Mouse (Mus musculus): ENCODE results near the gene Klf3.

Klf3 gene

DNA sequence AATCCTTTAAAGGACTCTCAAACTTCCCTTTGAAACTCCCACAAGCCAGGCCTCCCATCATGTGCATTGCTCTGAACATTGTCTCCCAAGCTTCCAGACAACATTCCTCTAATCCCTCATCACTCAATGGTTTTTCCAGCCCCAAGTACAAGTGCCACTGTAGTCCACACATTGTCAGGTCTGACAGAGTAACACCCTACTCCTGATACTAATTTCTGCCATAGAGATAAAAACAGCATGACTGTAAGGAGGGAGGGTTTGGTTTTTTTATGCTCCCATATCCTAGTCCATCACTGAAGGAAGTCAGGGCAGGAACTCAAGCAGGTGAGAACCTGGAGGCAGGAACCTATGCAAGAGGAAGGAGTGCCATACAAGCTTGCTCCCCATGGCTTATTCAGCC lies 30.2 kb downstream of the Klf3 start:
- DNase-seq (ENCODE audit: inconsistent age in 2 of 2, low spot score in 1 of 2): no peak

DNA sequence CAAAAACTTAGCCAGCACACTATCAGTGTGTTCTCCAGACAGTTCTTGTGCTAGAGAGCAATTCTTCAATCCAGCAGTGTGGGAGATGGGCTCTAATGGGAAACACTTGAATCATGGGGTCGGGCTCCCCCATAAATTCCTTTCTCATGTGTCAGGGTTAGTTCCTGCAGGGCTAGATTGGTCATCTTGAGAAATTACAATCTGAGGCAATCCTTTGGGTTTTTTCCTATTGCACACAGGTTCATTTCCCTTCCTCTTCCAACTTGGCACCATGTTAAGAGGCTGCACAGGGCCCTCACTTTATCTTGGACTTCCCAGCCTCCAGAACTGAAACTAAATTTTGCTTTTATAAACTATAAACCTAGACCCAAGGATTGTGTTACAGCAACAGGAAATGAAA lies 31.0 kb downstream of the Klf3 start:
- DNase-seq (ENCODE audit: inconsistent age in 2 of 2, low spot score in 1 of 2): no peak

DNA sequence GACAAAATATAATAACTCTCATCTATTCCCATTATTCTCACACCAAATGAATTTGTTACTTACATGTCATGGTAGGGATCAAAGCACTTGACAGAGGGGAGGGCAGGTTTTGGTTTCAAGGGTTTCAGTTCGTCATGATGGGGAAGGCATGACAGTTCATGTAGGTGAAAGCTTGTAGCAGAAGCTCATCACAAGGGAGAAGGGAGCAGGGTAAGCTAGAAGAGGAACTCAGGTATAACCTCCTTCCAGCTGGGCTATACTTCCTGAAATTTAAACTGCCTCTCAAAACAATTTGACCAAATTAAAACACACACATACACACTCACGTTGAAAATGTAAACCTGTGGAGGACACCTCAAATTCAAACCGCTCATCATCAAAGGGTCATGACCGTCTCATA lies 32.1 kb downstream of the Klf3 start:
- no peak for DNase-seq (ENCODE audit: inconsistent age in 2 of 2, low spot score in 1 of 2)

DNA sequence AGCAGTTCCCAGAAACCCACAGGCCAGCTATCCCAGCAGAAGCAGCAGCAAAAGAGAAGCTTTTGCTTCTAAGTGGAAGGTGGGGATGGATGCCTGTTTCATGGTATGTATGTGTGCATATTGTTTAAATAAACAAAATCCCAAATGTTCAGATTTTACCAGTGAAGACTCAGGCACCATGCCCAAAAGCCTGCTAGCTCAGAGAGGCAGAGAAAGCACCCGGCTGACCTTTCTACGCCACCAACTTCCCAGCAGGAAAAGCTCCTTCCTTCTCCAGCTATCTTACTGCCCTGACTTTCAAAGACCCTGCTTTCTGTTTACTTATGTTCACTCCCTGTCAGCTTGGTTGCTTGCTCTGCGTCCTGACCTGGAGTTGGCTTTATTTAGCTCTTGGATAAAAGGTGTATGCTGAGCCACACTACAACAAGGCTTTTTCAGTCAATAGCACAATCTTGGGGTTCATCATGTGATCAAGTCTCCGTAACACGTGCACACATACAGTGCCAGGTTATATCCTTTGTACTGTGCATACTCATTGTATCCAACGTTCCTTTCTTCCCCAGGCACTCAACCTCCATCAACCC lies 35.9 kb downstream of the Klf3 start:
- no peak for DNase-seq (ENCODE audit: inconsistent age in 2 of 2, low spot score in 1 of 2)

DNA sequence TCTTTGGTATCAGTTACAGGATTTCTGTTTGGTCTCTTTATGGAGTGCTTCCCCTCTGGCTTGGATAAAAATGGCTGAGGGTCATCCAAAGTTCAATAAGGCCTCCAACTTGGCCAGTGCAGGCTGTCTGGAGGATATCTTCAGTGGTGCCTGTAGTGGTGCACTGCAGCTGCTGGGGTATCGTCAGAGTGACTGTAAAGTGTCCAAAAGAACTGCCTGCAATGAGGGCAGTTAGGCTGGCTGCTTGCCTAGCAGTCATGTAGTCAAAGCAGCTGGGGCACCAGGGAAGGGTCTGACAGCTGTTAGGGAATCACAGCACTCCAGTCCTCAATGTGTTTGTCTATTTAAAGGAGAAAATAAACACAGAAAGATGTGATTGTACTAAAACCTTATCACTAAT lies 36.9 kb downstream of the Klf3 start:
- no peak for DNase-seq (ENCODE audit: inconsistent age in 2 of 2, low spot score in 1 of 2)

DNA sequence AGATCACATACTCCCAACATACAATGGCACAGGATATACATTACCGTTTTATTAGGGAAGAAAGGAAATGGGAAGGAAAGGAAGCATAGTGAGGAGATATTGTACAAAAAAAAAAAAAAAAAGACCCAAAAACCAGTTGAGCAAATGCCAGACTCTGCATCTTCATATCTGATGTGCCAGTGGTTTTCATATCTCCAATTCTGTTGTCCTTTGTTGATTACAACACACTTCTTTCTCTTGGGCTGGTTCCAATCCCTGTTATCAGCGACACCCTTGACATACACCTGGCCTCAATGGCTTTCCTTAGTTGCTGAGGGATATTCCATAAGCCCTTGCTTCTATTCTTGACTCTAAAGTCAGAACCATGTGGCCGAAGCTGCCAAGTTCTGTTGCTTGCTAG lies 41.4 kb downstream of the Klf3 start:
- no peak for DNase-seq (ENCODE audit: inconsistent age in 2 of 2, low spot score in 1 of 2)

DNA sequence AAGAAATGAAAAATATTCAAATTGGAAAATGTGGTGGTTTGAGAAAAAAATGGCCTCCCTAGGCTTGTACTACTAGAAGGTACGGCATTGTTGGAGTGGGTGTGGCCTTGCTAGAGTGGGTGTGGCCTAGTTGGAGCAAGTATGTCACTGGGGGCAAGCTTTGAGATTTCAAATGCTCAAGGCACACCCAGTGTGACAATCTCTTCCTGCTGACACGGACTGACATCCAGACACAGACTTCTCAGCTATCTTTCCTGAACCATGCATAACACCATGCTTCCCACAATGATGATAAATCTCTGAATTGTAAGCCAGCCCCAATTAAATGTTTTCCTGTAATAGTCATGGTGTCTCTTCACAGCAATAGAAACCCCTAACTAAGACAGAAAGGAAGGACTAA lies 44.1 kb downstream of the Klf3 start:
- DNase-seq (ENCODE audit: inconsistent age in 2 of 2, low spot score in 1 of 2): no peak

DNA sequence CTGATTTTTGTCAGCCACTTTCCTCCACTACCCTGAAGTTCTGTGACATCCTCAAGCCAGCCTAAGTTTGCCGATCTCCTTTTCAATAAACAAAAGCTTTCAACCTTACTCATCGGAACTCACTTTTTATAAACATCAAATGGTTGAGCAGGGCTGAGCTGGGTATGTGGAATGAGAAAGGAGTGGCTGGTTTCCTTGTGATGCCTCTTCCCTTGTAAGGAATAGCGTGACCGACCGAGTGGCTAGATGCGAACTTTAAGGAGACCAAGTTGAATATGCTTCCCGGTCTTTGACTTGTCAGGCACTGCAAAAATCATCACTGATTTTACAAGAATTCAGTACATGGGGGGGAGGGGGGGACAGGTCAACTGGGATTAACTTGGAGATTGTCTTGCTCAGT lies 46.7 kb downstream of the Klf3 start:
- no peak for DNase-seq (ENCODE audit: inconsistent age in 2 of 2, low spot score in 1 of 2)

DNA sequence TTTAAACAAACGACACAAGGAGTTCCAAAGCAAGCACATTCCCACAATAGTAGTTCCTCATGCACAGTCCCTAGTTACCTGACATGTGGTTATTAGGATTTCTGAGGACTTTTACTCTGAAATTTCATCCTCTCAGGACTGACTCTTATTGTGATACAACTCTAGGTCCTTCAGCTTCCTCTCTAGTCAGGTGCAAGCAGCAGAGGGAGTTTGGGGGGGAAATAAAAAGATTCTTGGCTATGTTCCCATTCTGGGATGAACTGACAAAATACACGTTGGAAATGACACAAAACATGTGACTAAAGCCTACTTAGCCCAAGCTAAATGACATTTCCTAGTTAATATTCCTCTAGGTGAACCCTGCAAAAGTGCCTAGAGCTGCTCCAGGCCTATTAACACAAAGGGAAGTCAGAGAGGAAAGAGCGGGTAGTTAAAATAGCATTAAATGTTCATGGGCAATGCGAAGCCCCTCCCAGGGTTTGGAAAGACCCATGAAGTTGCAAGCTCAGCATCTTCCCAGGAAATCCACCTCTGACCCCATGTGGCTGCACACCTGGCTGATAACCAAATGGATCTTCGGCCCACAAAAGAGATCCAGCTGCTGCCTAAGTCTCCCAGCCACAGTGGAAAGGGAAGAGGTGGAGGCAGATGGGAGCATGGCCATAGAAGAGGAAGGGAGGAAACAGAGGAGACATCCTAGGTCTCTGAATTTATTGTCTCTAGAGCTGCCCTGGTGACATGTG lies 49.6 kb downstream of the Klf3 start:
- peak in 1 of 2 experiments; percentile 28 for DNase-seq (ENCODE audit: inconsistent age in 2 of 2, low spot score in 1 of 2)

DNA sequence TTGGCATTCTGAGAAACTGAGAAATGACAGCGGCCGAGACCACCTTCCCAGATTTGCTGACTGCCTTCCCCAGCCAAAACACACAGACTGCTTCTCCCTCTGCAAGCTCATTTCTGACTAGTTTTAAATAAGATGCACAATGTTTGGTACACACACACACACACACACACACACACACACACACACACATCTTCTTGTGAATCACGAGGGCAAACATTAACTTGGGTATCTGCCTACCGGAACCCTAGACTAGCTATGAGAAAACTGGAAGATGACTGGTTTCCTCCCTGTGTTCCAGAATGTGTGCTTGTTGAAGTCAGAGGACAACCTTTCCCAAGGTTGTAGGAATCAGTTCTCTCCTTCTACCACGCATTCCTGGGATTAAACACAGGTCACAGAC lies 50.2 kb downstream of the Klf3 start:
- DNase-seq (ENCODE audit: inconsistent age in 2 of 2, low spot score in 1 of 2): no peak

DNA sequence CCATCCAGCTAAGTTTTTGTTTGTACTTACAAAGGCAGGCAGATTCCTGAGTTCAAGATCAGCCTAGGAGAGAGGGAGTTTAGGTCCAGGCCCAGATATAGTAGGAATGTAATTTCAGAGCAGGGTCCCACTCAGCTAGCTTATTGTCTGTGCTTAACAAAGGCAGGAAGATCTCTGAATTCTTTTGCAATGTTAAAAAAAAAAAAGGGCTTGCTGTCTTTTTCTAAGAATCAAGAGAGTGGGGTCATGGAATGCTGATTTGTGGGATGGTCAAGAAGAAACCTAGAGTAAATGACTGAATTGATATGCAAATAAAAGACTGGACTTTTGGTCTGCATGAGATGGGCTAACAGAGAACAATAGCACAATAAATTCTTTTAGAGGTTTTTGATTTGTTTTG lies 52.0 kb downstream of the Klf3 start:
- DNase-seq (ENCODE audit: inconsistent age in 2 of 2, low spot score in 1 of 2): no peak

DNA sequence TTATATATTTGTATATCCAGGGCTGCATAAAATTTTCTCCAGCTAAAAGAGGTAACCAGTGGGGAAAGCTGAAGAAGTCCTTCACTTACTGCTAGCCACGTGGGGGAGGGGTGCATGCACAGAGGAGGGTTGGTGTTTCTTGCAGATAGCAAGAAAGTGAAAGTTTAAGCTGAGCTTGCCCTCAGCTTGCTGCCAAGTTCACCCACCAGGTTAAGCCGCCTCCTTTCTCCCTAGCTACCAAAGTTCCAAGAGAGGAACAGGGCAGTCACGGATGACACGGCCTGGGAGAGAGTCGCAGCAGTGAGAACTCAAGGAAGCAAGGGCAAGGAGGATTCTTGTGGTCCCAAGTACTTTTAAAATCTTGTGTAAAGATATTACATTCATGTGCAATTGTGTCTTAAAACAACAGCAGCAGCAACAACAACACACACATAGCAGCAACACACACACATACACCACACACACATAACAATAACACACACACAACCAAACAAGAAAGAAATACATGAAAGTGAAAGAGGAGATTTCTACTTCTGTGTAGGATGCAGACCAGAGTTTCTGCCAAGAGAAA lies 57.8 kb downstream of the Klf3 start:
- DNase-seq (ENCODE audit: inconsistent age in 2 of 2, low spot score in 1 of 2): no peak

DNA sequence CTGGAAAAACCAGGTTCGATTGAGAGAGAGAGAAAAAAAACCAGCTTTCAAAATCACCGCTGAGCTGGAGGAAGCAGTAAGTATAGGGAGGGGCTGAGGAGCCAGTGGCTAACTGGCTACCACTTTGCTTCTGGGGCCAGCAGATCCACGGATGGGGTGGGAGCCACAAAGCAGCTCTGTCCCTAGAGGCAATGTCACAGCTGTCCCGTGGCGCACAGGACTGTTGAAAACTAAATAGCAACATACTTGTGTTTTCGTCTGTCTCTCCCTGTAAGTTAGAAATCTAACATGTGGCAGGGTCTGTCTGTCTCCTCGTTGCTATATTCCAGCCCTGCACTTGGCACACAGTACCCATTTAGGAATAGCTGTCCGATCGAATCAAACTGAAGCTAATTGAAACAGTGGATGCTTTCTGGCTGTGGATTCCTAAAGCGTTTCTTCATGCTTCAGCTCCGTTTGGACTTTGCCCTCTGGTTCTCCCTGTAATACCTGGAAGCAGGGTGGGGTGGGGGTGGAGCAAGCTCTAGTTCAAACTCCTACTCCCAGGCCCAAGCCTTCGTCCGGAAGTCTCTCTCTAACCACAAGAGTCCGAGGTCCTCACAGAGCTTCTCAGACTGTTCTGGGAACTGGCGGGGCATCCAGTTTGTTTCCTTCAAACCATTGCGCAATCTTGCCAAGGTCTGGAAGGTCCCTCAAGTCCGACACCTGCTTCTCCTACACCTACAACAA lies 58.4 kb downstream of the Klf3 start:
- DNase-seq (ENCODE audit: inconsistent age in 2 of 2, low spot score in 1 of 2): peak in 1 of 2 experiments; percentile 38

DNA sequence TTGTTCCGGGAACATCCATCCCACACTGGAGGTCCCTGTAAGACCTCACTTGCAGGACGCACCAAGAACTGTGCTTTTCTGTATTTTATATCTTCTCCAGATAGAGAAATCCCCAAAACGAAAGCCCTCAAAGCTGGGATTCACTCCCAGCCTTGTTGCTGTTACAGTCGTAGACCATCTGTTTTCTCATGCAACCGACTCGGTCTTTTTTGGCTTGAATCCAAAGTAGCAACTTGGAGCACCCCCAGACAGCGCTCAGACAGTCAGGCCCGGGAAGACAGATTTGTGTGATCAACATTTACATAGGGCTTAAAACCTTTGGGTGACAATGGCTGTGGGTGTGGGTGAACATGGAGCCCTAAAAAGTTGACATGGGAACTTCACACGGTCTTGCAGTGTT lies 59.1 kb downstream of the Klf3 start:
- no peak for DNase-seq (ENCODE audit: inconsistent age in 2 of 2, low spot score in 1 of 2)

DNA sequence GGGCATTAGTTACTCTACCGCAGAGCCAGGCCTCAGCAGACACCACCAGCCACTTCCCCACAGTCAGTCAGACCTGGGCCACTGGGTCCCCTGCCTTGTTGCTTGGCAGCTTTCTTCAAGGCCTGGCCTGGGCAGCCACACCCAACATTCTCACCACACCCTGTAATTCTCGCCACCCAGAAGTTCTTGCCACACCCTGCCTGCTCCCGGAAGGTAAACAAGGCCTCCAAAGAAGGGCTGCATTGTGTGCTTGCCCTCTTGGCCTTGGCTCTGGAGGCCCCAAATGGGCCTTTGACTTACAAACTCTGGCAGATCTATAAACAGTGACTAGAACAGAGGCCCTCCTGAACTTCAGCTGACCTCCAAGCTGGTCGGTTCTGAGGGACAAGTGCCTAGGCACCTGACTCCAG lies 61.5 kb downstream of the Klf3 start:
- peak in 1 of 2 experiments; percentile 40 for DNase-seq (ENCODE audit: inconsistent age in 2 of 2, low spot score in 1 of 2)

DNA sequence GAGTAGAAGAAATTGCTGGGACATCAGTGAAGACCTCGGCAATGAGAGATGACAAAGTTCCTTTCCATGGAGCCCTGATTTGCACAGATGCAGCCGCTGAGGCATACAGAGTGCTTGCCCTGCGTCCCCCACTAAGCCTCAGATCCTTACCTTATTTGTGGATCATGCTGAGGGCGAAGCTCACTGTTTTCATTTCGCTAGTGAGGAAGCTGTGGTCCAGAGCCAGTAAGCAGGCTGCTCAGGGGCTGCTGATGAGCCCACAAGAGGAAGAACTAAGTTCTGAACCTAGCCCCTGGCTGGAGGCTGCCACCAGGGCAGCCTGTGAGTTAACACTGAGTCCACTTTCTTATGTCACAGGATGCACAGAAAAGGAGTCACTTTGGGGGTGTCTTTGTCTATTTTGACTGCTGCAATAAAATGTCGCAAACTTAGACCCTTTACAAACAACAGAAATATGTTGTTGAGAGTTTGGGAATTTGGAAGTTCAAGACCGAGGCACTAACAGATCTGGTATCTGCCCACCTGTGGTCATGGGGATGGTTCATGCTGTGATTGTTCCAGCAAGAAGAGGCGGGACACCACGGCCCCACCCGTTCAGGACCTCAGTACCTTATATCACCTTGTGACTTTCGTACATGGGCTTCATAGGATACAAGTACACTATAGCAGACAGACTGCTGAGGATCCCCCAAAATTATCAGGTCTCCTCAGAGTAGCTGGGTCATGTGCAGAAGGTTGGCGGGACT lies 62.2 kb downstream of the Klf3 start:
- DNase-seq (ENCODE audit: inconsistent age in 2 of 2, low spot score in 1 of 2): no peak

DNA sequence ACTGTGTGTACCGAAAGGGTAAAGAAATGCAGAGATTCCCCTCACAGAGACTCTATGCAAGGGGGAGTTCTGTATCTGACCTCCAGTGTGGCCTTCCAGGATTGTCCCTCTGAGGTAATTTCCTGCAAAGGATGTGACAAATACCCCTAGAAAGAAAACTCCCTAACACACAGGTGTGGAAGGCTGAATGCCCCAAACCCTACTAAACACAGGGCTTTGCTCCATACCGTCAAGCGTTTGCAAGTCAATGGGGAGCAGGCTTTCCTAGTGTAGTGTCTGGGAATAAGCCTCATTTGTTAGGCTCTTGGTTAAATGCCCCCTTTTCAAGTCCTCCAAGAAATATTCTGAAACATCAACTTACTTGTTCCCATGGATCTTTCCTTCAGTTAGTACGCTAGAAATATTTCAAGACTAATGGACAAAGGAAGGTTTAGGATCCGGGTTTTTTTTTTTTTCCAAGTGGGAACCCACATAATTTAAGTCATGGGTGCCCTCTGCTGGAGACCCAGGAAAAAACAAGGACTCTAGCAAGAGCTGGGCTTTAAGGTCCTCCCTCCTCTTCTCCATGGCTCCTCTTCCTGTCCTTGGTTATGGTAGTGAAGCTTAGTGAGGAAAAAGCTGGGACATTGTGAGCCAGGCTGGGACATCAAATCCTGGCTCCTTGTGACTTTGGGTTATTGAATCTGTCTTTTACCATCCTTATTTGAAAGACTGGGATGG lies 63.3 kb downstream of the Klf3 start:
- peak; percentile 83 to 93 for DNase-seq (ENCODE audit: inconsistent age in 2 of 2, low spot score in 1 of 2)

DNA sequence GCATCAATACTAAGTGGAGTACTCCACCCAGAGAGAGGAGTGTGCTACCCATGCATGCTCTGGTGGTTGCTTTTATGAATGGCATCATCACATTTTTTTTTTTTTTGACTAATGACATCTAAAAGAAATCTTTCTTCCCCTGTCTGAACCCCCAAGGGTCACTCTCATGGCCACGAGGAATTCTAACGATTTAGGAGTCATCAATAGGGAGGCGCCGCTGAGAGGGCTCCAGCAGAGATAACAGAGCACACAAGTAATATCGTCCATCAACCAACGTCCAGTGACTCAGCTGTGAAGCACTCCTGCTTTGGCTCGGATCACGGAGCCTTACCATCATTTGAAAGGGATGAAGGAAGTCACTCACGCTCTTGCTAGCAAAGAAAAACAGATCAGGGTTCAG lies 63.9 kb downstream of the Klf3 start:
- DNase-seq (ENCODE audit: inconsistent age in 2 of 2, low spot score in 1 of 2): peak; percentile 69 to 78

DNA sequence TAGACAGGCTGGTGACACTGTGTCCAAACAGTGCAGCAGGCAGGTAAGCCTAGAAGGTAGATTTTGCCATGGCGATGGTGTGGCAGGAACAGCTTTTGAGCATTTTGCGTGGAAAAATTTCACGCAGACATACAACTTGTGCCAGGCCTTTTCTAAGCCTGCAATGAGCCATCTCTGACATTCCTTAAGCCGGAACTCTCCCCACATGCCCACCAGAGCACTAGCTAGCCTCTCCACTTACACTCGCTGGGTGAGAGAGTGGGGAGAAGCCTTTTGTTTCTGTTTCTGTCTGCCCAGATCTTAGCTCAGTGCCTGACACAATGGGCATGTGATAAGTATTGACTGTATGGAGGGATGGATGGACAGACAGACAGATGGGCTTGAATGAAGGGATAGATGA lies 64.4 kb downstream of the Klf3 start:
- no peak for DNase-seq (ENCODE audit: inconsistent age in 2 of 2, low spot score in 1 of 2)

DNA sequence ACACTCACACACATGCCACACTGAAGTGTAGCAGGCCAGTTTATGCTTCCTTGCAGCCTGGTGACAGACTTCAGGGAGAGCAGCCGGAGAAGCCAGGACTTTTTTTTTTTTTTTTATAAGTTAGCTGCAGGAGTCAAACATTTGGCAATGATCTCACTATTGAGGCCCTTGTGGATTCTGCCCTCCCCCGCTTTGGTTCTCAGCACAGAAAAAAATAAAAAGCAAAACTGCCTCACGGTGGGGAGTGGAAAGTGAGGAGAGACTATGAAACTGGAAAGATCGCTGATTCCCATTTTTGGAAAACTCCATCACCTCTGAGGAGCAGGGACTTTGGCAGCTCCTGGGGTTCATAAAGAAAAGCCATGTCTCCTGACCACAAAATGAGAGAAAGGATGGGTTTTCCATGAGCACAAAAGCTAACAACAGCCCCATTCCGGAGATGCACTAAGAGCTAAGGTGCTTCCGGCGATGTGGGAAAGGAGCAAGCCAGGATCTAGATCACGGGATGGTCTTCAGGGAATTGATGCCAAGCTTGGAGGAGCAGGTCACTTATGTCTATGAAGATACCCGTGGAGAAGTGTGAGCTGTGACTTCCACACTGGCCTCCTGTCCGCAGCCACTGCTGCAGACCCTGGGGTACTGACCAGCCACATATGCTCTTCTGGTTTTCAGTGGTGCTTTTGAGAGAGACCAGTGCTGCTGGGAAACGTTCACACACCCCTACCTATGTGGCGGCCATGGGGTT lies 73.1 kb downstream of the Klf3 start:
- DNase-seq (ENCODE audit: inconsistent age in 2 of 2, low spot score in 1 of 2): no peak
